29 mouse cellular contexts compared by ENCODE assay signal in genomic region chr2:122157561-122157960, GRCm38 (mm10). TPM values are rescaled to one million over a fixed set of nuclear protein-coding genes. Genes with fewer than 3 reads are reported as not detected.
"Had no signal": no experiment of that assay in that cellular context is flagged by ENCODE, and none has a peak within 500 bp of the region (broad histone marks: within the 10 kb centered on the region; RNA-seq: fewer than 3 reads in every experiment).

No protein-coding gene starts in this region.

- ATAC-seq: liver, postnatal 0 days had no signal

- H3K27me3 ChIP-seq: liver, embryonic 13.5 days; liver, embryonic 15.5 days; lung, embryonic 15.5 days; megakaryocyte, embryonic 14.5 days; midbrain, embryonic 12.5 days; neural tube, embryonic 13.5 days; neural tube, embryonic 15.5 days had no signal

- H3K9ac ChIP-seq: liver, embryonic 13.5 days; liver, embryonic 15.5 days; liver, postnatal 0 days; lung, embryonic 15.5 days; midbrain, embryonic 12.5 days; neural tube, embryonic 13.5 days; neural tube, embryonic 15.5 days had no signal

- H3K4me2 ChIP-seq: liver, embryonic 13.5 days; liver, embryonic 15.5 days; lung, embryonic 15.5 days; midbrain, embryonic 12.5 days; neural tube, embryonic 13.5 days; neural tube, embryonic 15.5 days had no signal

- H3K4me1 ChIP-seq: midbrain, embryonic 12.5 days; neural tube, embryonic 13.5 days; neural tube, embryonic 15.5 days had no signal

- DNase-seq: liver, embryonic 13.5 days; liver, postnatal 0 days; lung, adult 2 months; lung, postnatal 14 days; midbrain, embryonic 14.5 days; retina, postnatal 1 day; right cerebral cortex, adult 18-20 months; right cerebral cortex, postnatal 25 days; right cerebral cortex, postnatal 4 days; spleen, adult 18-20 months; thymus, adult 18-20 months; thymus, postnatal 14 days; thymus, postnatal 4 days had no signal

- H3K36me3 ChIP-seq: midbrain, embryonic 12.5 days; neural tube, embryonic 13.5 days; neural tube, embryonic 15.5 days had no signal

- H3K4me3 ChIP-seq: liver, embryonic 13.5 days; liver, embryonic 15.5 days; lung, embryonic 15.5 days; megakaryocyte, embryonic 14.5 days; midbrain, embryonic 12.5 days; neural tube, embryonic 13.5 days; neural tube, embryonic 15.5 days had no signal

- H3K27ac ChIP-seq: liver, embryonic 13.5 days; liver, embryonic 15.5 days; lung, embryonic 15.5 days; macrophage; midbrain, embryonic 12.5 days; neural tube, embryonic 13.5 days; neural tube, embryonic 15.5 days had no signal

- H3K9me3 ChIP-seq: liver, embryonic 13.5 days; liver, embryonic 15.5 days; lung, embryonic 15.5 days; megakaryocyte, embryonic 14.5 days; midbrain, embryonic 12.5 days; neural tube, embryonic 13.5 days; neural tube, embryonic 15.5 days had no signal

RNA-seq across cellular contexts. Expression of gene Trim69, which starts 2.9 kb away (rescaled TPM):
- total RNA-seq: megakaryocyte progenitor cell, adult 5-6 weeks; midbrain, postnatal 0 days; monocyte, adult 5-6 weeks had no signal
- polyA plus RNA-seq: liver, embryonic 13.5 days; liver, embryonic 15.5 days; liver, postnatal 0 days; lung, embryonic 15.5 days; lung, postnatal 0 days; midbrain, embryonic 12.5 days; midbrain, embryonic 14.5 days; midbrain, postnatal 0 days; neural tube, embryonic 11.5 days; neural tube, embryonic 13.5 days; neural tube, embryonic 15.5 days had no signal

RNA-seq across cellular contexts. Expression of gene Patl2, which starts 28.4 kb away (rescaled TPM):
- total RNA-seq: monocyte, adult 5-6 weeks had no signal
- polyA plus RNA-seq: lung, adult 2 months; lung, embryonic 15.5 days; lung, postnatal 0 days; midbrain, embryonic 12.5 days; midbrain, embryonic 14.5 days; neural tube, embryonic 11.5 days; neural tube, embryonic 13.5 days; neural tube, embryonic 15.5 days; small intestine, adult 2 months; stomach, embryonic 14.5 days; urinary bladder, adult 2 months had no signal

RNA-seq across cellular contexts. Expression of gene Terb2, which starts 28.5 kb away (rescaled TPM):
- total RNA-seq: megakaryocyte progenitor cell, adult 5-6 weeks; midbrain, postnatal 0 days had no signal
- polyA plus RNA-seq: liver, embryonic 13.5 days; liver, embryonic 15.5 days; liver, postnatal 0 days; lung, adult 2 months; lung, embryonic 15.5 days; lung, postnatal 0 days; macrophage; midbrain, embryonic 12.5 days; midbrain, embryonic 14.5 days; midbrain, postnatal 0 days; neural tube, embryonic 11.5 days; neural tube, embryonic 13.5 days; neural tube, embryonic 15.5 days; small intestine, adult 2 months; stomach, embryonic 14.5 days; thymus, postnatal 0 days; urinary bladder, adult 2 months had no signal
